Mouse (Mus musculus) MN1 (cell line): ENCODE measurements at regions not wholly inside any gene's neighbourhood (a gene's known extent, or its start where the extent isn't known, plus 50 kb on each side); places are given as distances from the start of the nearest gene placed in this dataset.

Experiments used
- DNase-seq: peaks from one replicate; pipeline ENCODE4 v3.0.0-alpha.2; 2016; ENCODE audit warnings: low spot score

GRCm38 (mm10) chr4:88940670-88941069, 60.7 kb upstream of the Ifne start:
- DNase-seq = no peak

DNA sequence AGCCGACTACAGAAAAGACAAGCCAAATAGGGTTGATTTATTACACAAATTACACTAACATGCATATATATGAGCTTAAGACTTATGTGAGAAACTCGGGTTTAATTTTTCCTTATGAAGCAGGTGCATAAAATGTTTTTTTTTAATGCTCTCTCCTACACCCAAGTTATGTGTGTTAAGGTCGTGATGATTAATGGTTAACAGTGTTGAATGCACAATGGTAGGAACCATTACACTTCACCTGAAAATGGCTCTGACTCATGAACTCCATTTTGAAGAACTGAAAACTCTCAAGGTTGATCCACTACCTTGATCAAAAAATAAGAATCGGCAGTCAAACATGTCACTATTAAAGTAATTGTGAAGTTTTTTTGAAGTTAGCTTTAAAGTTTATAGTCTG, 59.4 kb upstream of the Ifne start:
- DNase-seq = no peak

- DNase-seq = no peak
Observed at GRCm38 (mm10) chr4:88938712-88939032, 58.7 kb upstream of the Ifne start.

DNA sequence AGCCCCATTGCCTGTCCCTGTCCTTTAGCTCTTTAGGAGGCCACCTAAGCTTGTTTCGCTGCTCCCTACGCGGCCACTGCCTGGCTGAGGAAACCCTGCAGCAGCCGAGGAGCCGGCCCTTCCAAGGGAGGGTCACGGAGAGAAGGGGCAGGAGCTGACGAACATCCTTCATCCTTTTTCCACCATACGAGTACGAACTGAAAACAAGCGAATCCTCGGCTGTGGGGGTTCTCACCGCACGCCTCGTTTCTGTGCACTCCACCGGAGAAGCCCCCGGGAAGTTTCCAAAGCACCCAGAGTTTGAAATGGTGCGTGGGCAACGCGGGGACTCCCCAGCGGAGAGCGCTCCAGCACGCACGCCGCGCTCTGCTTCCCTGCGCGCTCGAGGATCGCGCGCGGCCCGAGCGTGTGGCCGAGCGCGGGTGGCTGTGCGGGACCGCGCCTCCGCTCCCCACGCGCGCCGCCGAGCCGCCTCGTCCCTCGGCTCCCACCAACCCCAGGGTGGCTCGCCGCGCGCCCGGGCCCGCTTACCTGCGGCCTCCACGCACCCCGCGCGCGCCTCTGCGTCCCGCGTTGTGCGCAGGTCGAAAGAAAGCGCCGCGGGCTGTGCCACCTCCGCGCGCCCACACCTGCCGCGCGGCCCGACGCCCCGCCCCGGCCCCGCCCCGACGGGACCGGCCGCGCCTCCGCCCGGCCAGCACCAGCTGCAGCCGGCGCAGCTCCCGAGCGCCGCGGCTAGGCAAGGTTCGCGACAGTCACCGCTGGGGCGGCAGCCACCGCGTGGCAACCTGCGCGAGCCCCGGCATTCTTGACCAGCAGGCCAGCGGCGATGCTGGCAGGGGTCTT, 58.1 kb upstream of the Ifne start:
- DNase-seq = no peak

- no peak for DNase-seq
Observed at GRCm38 (mm10) chr4:88936976-88937375, 57.0 kb upstream of the Ifne start.

DNA sequence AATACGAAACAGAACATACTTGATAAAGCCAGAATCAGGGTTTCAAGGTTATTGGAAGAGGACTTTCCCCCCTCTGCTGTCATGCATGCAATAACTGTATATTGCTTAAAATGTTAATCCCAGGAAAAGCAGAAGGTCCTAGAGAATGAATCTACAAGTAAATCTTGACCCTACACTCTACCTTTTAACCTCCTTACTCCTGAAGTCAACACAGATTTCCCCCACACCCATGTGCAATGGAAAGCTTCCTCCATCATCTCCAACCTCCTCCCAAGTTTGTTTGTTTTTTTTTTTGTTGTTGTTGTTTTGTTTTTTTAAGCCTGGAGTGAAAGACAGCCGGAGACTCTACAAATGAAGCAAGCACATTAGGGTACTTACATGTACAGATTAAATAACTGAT, 55.9 kb upstream of the Ifne start:
- DNase-seq = no peak

DNA sequence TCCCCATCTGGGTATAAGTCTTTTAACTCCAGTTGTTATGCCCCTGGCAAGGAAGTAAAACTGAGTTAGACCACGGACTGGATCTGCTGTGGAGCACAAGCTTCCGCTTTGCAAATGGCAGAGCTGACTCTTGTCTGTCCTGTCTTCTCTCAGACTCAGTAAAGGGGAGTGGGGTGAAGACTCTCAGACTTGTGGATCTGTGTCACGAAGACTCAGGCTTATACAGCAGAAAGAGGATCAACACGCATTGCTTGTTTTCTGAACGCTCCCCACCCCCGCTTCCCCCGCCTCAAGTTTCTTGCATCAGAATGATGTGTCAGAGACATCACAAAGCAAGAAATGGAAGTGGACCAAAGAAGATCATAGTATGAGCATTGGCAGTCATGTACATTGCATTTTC, 55.3 kb upstream of the Ifne start:
- DNase-seq = no peak

DNA sequence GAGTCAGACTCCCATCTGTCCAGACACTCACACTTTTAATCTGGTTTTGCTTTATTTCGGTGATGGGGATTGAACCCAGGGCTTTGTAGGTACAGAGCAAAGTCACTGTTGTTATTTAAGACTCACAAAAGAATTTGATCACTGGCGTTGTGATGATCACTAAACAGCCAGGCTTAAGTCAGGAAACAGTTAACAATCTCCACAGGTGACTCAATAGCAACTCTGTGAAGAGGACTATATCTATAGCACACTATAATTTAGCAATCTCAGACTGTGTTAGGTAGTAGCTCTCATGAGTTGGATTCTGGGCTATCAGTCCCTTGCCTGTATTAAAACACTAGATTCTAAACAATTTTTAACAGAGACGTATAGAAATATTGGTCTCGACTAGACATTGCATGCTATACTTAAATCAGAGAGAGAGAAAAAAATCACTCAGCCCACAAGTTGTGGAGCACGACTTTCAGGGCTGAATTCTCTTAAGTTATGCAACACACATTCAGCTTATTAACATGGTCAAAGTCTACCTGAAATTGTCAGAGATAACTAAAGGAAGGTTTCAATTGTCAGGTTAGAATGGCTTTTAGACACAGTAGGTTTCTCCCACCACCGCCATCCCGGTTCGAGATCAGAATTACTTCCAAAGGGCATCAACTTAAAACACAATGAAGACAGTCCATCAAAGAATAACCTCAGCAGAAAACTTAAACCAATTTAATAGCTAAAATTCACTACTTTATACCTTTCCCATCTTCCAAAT, 54.4 kb upstream of the Ifne start:
- DNase-seq = no peak

GRCm38 (mm10) chr4:88931217-88931616, 51.2 kb upstream of the Ifne start:
- DNase-seq = no peak
